Mouse (Mus musculus) olfactory bulb, adult 2 months (tissue): Measurements from ENCODE around the gene Dnase1.

ENCODE experiments used
- CTCF ChIP-seq: fragments of 200-500 bp; IDR thresholded peaks from 2 replicates; pipeline ENCODE4 v1.5.1; 2012; ENCODE audit warnings: low read depth, mild to moderate bottlenecking, low read length, moderate library complexity; ENCODE audit not compliant: insufficient read depth
- POLR2A ChIP-seq: fragments of 200-500 bp; IDR thresholded peaks from 2 replicates; pipeline ENCODE4 v1.6.1; 2012; ENCODE audit warnings: mild to moderate bottlenecking, low read depth, low read length, moderate library complexity; ENCODE audit not compliant: insufficient read depth

DNA sequence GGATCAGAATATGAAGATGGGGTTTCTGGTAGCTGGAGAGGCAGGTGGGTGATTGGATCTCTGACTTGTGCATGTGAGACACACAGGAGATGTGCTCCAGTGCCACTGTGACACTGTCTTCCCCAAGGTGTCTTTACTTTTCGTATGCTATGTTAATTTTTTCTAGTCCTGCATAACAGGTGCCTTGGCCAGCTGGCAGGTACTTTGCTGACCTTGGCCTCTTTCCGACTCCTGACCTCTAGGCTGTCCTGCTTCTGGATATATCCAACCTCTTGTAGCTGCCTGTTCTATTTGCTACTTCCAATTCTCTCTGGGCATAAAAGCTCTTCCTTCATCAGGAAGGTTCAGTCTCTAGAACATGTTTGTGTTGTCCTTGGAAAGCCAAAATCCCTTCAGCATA lies 1.2 kb upstream of the Dnase1 start:
- TF ChIP-seq POLR2A = no peak
- no peak for TF ChIP-seq CTCF
